Mouse (Mus musculus) C2C12 (cell line): Measurements from ENCODE around the gene Ecel1.

ENCODE experiments used
- CTCF ChIP-seq: IDR thresholded peaks from one replicate; pipeline ENCODE4 v1.5.1; 2011; ENCODE audit not compliant: control insufficient read depth, insufficient read depth, insufficient read length
- FOSL1 ChIP-seq: IDR thresholded peaks from one replicate; pipeline ENCODE4 v1.8.0; 2011; ENCODE audit warnings: mild to moderate bottlenecking, low read length; ENCODE audit not compliant: poor library complexity, insufficient read depth, severe bottlenecking
- MAX ChIP-seq: IDR thresholded peaks from one replicate; pipeline ENCODE4 v1.6.1; 2011; ENCODE audit warnings: mild to moderate bottlenecking, control low read depth
- MYOD1 ChIP-seq: IDR thresholded peaks from one replicate; pipeline ENCODE4 v1.6.1; 2011; ENCODE audit warnings: low read depth; ENCODE audit not compliant: control insufficient read depth, insufficient read length
- USF1 ChIP-seq: IDR thresholded peaks from one replicate; pipeline ENCODE4 v1.6.1; 2011; ENCODE audit warnings: low read depth, mild to moderate bottlenecking, control low read depth, moderate library complexity

DNA sequence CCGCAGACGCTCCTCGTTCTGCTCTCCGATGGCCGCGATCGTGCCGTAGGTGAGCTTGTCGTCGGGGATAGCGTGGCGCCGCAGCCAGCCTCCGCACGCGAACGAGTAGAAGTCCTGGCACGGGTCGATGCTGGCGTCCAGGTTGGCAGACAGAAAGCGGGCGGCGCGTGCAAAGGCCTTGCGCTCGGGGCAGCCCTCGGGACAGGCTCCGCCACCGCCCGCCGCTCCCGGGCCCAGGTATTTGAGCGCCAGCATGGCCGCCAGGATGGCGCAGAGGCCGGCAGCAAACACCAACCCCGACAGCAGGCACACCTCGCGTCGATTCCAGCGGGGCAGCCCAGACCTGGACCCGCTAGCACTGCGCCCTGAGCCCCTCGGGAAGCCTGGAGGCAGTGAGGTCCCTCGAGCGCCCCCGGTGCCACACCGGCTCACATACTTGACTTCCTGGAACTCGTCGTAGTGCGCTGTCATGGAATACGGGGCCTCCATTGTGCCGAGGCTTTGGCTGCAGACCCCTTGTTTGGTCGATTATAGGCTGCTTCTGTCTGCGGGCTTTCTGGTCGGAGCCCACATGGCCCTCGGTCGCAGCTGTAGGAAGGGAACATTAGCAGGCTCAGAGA is 1.7 kb downstream of the Ecel1 start:
- no peak for TF ChIP-seq CTCF
- TF ChIP-seq USF1, result no peak
- no peak for TF ChIP-seq FOSL1
- no peak for TF ChIP-seq MYOD1
- TF ChIP-seq MAX, result no peak
